Mouse (Mus musculus) kidney, postnatal 14 days (tissue): ENCODE results near the gene Get4.

Experiments used
- DNase-seq: peaks from one replicate; pipeline ENCODE4 v3.0.0; 2022; ENCODE audit warnings: mixed read lengths

Gene Get4

DNA sequence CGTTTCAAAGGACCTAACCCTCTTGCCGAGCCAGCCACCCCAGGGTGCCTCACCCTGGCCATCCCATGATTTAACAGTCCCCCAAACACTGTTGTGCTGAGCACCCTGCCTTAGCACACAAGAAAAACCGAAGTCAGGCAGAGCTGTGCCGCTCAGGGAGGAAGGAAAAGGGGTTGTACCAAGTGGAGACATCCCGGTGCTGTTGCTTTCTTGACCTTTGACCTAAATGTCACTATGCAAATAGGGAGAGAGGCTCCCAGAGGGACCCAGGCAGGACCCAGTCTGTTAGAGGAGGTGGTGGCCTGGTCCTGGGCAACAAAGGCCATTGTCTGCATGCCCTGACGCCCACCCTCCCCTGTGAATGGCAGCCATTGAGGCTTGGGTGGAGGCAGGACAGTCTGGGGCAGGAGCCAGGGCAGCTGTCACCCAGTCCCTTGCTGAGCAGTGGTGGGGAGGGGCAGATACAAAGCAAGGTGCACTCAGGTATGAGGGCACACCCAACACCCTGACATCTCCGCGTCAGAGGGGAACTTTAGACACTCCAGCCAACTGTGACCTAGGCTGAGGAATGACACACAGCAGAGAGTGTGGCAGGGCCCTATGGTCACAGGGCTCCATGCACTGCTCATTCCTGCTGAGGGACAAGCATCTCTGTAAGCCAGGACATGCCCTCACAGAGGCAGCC, 33.4 kb downstream of the Get4 start:
- DNase-seq: no peak

DNA sequence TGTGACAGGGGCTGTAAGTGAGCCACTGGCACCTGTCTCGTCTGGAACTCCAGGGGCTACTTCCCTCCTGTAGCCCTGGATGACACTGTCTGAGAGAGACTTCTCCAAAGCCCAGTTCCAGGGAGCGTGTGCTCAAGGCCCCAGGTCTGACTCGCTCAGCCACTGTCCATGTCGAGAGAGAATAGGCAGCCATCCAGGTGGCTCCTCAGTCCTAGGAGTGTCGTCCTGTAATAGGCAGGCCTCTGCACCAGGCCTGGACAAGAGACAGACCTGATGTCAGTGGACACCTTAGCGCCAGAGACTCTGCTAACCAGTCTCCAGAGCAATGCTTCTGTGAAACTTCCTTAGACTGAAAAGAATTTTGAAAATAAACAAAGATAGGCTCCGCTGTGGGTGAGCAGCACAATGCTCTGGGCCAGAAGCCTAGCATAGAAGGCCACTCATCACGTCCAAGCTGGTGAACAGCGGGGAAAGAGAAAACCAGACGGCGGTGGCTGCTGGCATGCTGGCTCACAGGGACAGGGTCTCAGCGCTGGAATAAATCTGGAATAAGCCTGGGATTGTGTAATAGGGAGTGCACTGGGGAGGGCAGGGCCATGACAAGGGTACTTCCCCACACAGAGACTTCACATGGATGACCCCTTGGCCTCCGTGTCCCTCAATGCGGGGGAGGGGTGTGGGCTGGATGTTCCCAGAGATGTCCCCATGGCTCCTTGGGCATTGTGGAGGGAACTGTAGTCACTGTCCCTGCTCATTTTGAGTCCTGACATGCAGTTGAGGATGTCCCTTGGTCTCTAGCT, 34.2 kb downstream of the Get4 start:
- no peak for DNase-seq

DNA sequence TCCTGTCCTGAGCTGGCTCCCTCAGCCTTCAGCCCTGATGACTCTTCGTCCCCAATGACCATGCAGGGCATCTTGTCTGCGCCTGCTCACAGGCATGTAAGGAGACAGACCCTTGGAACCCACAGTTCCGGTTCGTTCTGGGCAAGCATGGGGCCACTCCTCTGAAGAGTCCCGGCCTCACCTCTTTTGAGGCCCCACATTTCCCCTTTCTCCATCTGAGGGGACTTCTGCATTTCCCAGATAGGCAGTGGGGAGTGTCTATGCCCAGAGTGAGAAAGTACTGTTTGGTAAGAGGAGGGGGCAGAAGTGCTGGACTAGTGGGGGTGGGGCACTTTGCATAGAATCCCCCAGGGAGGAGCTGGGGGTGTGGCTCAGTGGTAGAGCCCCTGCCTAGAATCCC, 35.0 kb downstream of the Get4 start:
- no peak for DNase-seq

DNA sequence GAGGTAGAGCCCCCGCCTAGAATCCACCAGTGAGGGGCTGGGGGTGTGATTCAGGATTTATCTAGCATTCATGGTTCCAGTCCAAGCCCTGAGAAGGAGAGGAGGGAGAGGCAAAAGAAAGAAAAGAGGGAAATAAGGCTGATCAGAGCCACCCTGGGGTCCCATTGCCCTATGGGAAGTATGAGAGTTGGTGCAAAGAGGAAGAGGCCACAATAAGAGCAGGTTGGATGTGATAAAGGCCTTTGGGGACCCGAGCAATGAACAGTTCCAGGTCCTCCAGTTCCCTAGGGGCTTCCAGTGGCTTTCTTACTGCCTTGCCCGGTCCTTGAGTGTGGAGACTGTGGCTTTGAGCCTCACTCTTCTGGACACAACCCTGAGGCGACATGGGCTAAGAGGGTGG, 35.7 kb downstream of the Get4 start:
- no peak for DNase-seq

DNA sequence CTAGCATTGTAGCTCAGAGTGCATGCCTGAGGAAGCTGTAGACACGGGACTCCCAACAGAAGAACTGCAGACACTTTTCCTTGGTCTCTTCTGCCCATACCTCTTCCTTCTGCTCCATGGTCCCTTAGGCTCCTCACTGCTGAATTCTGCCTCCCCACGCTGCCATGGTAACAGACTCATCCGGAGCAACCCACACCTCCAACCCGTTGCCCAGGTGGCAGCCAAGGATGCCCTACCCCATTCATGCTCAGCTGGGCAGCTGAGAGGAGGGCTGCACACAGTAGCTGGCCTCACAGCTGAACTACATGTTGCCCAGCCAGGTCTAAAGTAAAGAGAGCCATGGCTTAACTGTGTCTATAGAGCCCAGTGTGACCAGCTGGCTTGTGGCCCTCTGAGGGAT, 36.5 kb downstream of the Get4 start:
- no peak for DNase-seq

DNA sequence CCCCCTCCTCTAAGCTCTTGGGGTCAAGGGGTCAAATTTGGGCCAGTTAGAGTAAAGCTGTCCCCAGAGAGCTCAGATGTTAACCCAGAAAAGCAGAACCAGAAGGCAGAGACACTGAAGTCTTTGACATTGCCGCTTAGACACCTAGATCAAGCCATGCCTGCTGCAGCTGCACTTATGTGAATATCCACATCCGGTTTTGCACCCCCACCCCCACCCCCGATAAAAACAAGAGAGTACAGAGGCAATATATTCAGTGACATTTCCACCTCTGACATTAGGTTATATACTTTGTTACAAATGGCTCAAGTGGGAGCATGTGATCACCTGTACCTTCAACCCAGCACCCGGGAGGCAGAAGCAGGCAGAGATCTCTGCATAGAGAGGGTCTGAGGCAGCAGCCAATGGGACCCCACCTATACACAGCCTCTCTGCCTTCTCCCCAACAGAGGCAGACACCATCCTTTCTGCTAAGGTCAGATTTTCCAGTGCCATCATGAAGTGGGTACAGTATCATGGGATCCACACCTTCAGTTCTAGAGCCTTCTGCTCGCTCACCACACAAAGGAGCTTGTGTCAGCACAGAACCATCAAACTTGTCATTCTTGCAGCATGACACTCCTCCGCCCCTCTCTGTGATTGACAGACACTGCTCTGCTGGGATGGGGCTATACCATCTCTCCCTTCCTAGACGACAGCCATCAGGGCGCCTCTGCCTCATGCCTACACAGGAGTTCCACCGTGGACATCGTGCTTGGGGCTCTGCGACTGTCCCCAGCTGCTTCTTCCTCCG, 38.5 kb downstream of the Get4 start:
- no peak for DNase-seq

DNA sequence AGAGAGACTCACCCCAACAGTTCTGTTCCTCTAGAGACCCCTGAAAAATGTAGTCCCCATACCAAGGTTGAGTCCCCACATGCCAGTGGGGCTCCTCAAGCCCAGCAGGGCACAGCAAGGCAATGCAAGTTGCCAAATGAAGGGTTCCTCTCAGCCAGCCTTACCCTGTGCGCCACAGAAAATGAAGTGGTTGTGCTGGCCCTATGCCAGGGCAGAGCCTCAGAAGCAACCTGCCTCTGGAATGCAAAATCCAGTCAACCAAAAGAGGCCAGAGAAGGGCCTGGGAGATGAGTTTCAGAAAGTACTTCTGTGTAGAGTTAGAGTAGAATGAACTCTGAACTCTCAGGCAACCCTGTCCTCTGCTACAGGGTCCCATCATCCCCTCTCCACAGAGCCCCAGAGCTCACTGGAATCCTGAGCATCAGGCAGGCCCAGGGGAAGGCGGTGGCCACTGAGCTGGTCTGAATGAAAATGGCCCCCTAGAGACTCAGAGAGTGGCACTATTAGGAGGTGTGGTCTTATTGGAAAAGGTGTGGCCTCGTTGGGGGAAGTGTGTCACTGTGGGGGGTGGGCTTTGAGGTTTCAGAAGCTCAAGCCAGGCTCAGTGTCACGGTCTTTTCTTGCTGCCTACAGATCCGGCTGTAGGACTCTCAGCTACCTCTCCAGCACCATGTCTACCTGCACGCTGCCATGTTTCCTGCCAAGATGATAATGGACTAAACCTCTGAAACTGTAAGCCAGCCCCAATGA, 39.9 kb downstream of the Get4 start:
- peak; percentile 69 for DNase-seq

DNA sequence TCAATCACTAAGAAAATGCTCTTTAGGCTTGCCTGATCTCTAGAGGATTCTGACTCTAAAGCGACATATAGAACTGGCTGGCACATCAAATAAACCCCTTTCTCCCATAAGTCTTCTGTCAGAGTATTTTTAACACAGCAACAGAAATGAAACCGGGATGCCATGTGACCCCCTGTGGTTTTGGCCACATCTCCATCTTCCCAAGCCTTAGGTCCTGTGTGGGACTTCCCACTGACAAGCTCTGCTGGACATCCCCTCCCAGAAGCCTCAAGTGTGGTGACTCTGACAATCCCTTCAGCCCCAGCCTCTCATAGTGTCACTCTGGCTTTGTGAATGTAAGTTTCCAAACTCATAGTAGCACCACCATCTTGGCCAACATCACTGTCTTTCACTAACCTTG, 42.0 kb downstream of the Get4 start:
- no peak for DNase-seq

DNA sequence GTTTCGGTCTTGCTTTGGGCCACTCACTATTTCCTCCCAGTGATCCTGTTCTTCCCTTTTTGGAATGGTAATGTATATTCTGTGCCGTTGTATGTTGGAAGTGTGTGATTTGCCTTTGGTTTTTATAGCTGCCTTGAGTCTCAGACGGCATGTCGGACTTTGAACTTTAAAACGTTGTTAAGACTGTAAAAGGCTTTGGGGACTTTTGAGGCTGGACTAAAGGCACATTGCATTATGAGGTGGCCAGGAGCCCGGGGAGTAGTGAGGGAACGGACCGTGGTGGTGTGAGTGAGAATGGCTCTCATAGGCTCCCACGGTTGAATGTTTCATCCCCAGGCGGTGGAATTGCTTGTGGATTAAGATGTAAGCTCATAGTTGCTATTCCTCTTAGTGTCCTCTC, 45.0 kb downstream of the Get4 start:
- DNase-seq: no peak

DNA sequence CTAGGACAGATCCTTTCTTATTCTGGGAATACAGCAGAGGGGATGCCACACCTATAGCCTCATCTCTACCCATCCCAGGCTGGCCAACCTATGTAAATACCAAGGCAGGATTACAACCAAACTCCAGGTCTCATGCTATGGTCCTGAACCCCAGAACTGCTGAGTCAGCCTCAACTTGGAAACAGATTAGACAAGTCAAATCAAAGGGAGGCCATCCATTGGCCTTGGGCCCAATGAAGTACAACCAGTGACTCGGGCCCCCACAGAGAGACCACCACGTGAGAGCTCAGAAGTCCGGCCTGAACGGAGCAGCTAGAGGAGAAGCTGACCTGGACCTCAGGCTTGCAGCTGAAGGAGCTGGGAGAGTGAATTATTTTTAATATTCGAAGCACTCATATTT, 45.6 kb downstream of the Get4 start:
- no peak for DNase-seq

DNA sequence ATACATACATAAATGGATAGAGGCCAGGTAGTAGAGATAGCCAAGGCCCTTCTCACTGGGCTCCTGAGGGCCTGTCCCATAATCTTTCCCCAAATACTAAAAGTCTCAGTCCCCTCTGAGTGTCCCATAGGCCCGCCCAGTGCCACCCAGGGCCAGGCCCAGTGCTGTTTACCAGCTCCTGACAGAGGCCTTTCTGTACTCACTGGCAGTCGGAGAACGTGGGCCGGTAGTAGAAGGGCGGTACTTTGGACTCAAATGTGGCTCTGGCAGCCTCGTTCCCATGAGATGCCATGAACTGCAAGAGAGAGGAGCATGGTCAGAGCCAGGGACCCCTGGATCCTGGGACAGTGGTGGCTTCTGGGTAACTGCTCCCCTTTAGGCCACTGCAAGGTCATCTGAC, 50.0 kb downstream of the Get4 start:
- DNase-seq: no peak

DNA sequence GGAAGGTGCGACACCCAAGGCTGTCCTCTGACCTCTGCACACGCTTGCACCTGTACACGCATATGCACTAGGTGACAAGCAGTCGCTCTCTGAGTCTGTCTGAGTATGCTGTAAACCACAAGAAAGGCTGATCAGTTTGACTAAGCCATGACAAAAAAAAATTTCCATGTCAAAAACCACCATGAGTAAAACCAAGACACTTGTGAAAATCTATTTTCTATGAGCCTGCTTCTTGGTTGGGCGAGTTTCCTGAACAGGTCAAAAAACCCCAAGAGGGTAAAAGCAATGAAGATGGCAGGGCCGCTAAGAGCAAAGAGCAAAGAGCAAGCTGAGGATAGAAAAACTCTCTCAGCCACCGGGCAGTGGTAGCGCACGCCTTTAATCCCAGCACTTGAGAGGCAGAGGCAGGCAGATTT, 51.5 kb downstream of the Get4 start:
- DNase-seq: no peak

DNA sequence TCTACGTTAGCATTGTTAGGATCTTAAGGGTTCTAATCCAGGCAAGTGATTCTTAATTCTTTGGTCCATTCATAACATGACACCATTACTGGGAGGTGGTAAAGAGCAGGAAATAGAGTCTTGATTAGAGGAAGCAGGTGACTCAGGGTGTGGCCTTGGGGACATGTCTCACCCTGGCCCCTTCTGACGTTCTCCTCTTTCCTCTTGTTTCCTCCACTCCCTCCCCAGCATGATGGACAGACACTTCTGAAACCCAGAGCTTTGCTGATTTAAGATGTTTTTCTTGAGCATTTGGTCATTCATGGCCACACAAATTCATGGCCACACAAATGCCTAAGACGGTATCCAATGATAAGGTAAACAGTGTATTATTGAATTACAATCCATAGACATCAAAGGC, 57.8 kb downstream of the Get4 start:
- DNase-seq: no peak

DNA sequence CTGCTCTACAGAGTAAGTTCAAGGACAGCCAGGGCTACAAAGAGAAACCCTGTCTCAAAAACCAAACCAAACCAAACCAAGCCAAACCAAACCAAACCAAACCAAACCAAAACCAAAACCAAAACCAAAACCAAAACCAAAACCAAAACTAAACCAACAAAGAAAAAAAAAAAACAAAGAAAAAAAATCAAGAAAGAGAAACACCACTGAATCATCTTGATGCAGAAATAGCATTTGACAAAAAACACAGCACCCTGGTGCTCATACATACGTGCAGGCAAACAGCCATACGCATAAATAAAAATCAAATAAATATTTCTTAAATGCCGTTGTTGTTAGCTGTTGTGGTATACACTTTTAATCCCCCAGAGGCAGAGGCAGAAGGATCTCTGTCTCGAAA, 58.4 kb downstream of the Get4 start:
- no peak for DNase-seq

DNA sequence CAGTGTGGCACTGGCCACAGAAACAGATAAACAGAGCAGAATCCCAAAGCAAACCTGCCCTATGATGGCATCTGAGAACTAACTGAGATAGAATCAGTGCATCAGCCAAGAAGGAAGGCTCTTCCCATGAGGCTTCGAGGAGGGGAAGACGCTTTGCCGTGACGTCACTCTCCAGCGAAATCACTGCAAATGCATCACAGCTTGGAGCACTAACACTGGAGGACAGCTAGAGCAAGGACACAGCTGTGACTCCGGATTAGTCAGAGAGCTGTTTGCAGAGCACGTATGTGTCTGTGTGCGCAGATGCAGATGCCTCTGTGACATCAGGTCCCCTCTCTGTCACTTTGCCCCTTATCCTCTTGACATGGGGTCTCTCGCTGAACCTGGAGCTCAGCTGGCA, 59.7 kb downstream of the Get4 start:
- DNase-seq: no peak

DNA sequence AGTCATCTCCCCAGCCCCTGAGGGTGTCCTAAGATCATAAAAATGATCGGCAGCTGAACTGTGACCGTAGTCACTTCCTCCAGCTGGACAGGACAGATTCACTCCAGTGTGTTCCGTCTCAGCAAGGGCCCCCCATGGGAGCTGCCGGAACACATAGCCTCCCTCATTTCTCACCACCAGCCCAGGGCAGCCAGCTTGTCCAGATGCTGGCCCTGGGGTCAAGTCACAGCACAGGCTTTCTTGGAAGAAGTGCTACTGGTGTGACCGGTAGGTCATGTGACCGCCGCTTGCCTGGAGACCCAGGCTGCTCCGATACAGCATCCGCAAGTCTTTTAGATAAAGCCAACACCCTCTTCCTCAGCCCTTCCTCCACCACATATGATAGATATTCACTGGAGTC, 61.4 kb downstream of the Get4 start:
- DNase-seq: peak; percentile 69

DNA sequence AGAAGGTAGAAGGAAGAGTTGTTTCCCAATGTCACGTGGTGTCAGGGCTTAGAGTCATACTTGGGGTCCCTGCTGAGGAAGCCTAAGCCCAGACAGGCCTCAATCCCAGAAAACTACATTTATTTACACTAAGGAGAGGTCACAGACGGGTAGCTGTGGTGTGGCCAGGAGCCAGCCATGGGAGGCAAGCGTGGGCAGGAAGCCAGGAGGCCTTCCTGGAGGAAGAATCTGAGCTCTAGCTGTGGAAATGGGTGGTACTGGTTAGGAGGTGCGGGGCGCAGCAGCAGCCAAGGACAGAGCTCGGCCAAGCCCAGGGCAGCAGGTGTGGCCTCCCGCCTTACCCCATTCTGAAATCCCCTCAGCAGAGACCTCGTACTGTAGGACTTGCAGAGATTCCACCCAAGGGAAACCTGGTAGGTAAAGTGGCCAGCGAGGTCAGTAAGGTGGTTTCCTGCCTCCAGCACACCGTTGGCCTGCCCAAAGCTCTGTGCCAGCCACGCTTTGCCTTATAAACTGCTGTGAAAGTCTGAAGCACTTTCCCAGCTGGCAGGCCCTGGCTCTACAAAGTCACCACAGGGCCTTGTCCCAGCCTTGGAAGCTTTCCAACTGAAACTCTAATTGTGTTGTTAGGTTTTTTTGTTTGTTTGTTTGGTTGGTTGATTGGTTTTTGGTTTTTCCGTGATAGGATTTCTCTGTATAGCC, 63.0 kb downstream of the Get4 start:
- DNase-seq: peak; percentile 44

DNA sequence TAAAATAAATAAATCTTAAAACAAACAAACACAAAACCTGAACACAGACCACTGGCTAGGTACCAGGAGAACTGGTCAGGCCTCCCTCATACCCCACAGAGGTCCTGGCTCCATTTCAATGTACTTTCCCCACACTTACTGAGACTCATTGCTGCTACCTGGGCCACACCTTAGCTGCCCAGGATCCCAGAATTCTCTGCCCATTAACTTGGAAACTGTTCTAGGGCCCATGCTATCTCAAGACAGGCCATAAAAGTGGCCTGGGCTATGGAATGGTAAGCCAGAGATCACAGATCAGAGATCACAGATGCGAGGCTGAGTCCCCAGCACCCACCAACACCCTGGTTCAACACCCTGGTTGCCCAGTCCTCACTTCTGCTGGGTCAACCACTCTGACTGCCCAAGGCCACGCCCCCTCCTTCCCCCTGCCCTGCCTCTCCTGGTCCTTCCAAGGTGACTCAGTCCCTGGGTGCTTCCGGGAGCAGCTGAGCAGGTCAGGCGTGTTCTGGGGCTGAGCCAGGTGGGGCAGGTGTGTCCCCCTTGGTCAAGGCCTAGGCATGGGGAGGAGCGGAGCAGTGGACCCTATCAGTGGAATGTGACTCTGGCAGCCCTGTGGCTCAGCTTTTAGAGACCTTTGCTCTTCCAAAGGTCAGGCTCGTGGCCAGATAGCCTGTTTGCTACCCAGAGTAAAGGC, 65.0 kb downstream of the Get4 start:
- DNase-seq: peak; percentile 94

DNA sequence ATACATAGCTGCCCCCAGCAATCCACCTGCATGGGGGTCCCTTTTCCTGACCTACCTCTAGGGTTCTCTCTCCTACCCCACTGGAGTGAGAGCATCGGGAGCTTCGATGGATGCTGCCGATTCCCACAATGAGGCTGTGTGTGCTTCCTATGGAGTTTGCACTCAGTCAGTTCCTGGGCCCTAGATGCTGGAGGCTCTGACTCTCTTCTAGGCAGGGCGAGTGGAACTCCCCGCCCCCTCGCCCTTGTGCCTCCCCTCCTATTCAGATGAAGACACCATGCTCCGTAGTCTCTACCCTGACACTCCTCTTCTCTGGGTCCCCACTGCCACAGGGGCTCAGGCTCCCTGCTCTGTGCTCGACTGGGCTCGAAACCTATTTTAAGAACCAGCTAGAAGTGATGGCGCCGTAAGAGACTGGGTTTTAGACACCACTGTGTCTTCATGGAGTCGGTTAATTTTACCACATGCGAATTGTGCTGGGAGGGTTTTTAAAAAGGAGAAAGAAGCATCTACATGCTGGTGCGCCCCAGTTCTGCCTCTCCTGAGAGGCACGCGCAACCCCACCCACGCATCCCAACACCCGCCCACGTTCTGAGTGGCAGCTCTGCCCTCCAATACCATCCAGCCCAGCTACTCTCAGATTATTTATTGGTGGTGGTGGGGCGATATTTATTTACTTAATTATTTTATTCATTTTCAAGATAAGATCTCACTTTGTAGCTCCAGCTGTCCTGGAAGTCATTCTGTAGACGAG, 65.8 kb downstream of the Get4 start:
- no peak for DNase-seq
